Mouse (Mus musculus) hindbrain, embryonic 12.5 days (tissue): ENCODE results near the gene Hlcs. TPM values are rescaled to one million over a fixed set of nuclear protein-coding genes. Genes with fewer than 3 reads are reported as not detected.

Experiments
- ATAC-seq: fragments of 200-750 bp; cut with Nextera tagmentation; 2 replicates; pipeline ENCODE4 v1.8.0; 2017; ENCODE audit warnings: moderate TSS enrichment; ENCODE audit not compliant: low FRiP score
- H3K27ac ChIP-seq: fragments of 300-500 bp; sonication (generic); 2 replicates; pipeline ENCODE4 v1.5.1; 2016; ENCODE audit warnings: mild to moderate bottlenecking
- H3K27me3 ChIP-seq: fragments of 300-500 bp; sonication (generic); 2 replicates; pipeline ENCODE4 v1.6.1; 2016; ENCODE audit warnings: mild to moderate bottlenecking
- H3K36me3 ChIP-seq: fragments of 300-500 bp; sonication (generic); 2 replicates; pipeline ENCODE4 v1.6.1; 2016; ENCODE audit warnings: mild to moderate bottlenecking
- H3K4me1 ChIP-seq: fragments of 300-500 bp; sonication (generic); 2 replicates; pipeline ENCODE4 v1.6.1; 2016
- H3K4me2 ChIP-seq: fragments of 300-500 bp; sonication (generic); replicated peaks from 2 replicates; pipeline ENCODE4 v1.6.1; 2016; ENCODE audit warnings: mild to moderate bottlenecking
- H3K4me3 ChIP-seq: fragments of 300-500 bp; sonication (generic); 2 replicates; pipeline ENCODE4 v1.5.1; 2016; ENCODE audit warnings: mild to moderate bottlenecking
- H3K9ac ChIP-seq: fragments of 300-500 bp; sonication (generic); 2 replicates; pipeline ENCODE4 v1.6.1; 2016; ENCODE audit warnings: mild to moderate bottlenecking, moderate library complexity
- H3K9me3 ChIP-seq: fragments of 300-500 bp; sonication (generic); replicated peaks from 2 replicates; pipeline ENCODE4 v1.6.1; 2016; ENCODE audit warnings: mild to moderate bottlenecking
- WGBS: fragments of 180-500 bp; shearing (Covaris S2); methylation state at CpG from one replicate; pipeline ENCODE4 v1.1.7; 2016; 5-methylcytosine and 5-hydroxymethylcytosine counted together
- polyA plus RNA-seq: library from polyadenylated mRNA; unstranded; fragments of >200 nt; fragmentation: Nextera tagmentation; extraction: Ambion mirVana; gene quantifications from 2 replicates; pipeline ENCODE4 v1.2.1, GENCODE M21; 2016

Gene Hlcs
- polyA plus RNA-seq, 1 experiment from 2014 or later: 10.0 TPM

DNA sequence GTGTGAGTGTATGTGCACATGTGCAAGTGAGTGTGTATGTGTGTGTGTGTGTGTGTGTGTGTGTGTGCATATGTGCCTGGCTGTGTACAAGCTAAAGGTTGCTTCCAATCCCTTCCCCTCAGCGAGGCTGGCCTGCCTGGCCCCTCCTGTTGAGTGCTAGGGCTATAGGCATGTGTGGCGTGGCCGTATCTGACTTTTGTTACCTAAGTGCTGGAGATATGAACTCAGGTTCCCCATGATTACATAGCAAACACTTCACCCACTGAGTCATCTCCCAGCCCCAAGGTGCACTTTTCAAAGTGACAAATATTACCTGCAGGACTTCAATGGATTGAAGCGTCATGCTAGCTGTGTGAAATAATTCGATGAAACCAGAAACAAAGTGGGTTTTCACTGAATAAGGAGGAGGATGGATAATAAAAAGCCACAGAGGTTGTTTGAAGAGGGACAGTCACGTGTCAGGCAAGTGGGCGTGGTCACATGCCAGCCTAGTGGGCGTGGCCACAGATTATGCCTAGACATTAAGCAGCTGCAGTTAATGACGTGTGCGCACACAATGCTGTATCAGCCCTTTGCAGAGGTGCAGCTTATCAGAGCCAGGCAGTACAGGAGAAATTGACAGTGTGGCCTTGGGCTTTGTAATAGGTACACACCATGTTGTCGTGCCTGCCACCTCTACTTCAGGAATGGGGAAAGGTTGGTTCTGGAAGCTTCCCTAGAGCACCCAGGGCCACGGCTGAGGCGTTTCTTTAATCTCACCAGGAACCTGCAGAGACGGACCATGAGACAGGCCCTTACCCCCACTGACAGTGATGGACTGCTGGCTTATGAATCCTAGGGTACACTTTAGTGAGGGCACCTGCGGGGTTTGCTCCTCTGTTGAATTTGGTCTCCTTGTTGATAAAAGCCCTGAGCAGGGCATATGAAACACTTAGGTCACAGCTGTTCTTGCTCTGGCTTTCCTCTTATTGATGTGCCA lies 163.0 kb downstream of the Hlcs start:
- no peak overlapping the region for H3K27ac ChIP-seq
- H3K27me3 ChIP-seq: peaks cover 20% of the 10 kb centered on the region
- no peak overlapping the region for H3K4me3 ChIP-seq
- H3K4me2 ChIP-seq: no peak overlapping the region
- ATAC-seq: no peak
- H3K36me3 ChIP-seq: no peaks in the 10 kb centered on the region
- H3K9me3 ChIP-seq: no peaks in the 10 kb centered on the region
- H3K4me1 ChIP-seq: peaks cover 22% of the 10 kb centered on the region
- 77% methylated on average over 15 of the region's 15 CpGs for WGBS
- H3K9ac ChIP-seq: no peak overlapping the region

DNA sequence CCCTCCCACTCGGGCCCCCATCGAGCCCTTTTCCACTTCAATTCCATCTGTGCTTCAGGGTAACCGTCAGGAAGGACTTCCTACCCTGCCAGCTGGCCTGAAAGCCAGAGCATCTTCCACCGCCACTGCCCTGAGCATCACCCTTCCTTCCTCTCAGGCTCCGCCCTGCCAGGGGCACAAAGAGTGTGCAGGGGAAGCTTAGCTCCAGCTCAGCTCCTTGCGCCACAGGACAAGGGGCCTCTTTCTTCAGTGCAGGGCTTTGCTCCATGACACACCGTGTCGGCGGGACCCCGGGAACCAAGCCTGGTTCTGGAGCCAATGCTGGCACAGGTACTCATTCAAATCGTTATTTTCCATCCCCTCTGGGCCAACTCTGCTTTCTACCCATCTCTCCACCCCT lies 165.2 kb downstream of the Hlcs start:
- no peak overlapping the region for H3K27ac ChIP-seq
- ATAC-seq: 0 out of 2 replicates have a peak, but pooled peaks have one; percentile 49

GRCm38 (mm10) chr16:94143325-94143724 lies 170.0 kb downstream of the Hlcs start:
- 42% methylated on average over 10 of the region's 10 CpGs for WGBS
- H3K9ac ChIP-seq: no peak overlapping the region
- peaks cover 18% of the 10 kb centered on the region for H3K4me1 ChIP-seq
- H3K4me2 ChIP-seq: 0 out of 2 replicates have a peak overlapping the region, but pooled peaks have one; percentile 2
- no peak overlapping the region for H3K27ac ChIP-seq
- H3K36me3 ChIP-seq: no peaks in the 10 kb centered on the region
- ATAC-seq: no peak
- no peaks in the 10 kb centered on the region for H3K9me3 ChIP-seq
- peaks cover 6% of the 10 kb centered on the region; the same call in 1 of the 2 replicates for H3K27me3 ChIP-seq
- no peak overlapping the region for H3K4me3 ChIP-seq

More for the DNA sequence above, 165.2 kb downstream of the Hlcs start:
- Histone ChIP-seq H3K4me3 (no peak overlapping the region), H3K36me3 (no peaks in the 10 kb centered on the region), H3K4me2 (no peak overlapping the region; the same call in 1 of the 2 replicates), H3K27me3 (peaks cover 17% of the 10 kb centered on the region), H3K4me1 (peaks cover 19% of the 10 kb centered on the region), H3K9ac (no peak overlapping the region), H3K9me3 (no peaks in the 10 kb centered on the region)
- WGBS: 45% methylated on average over 11 of the region's 11 CpGs

- no peaks in the 10 kb centered on the region for H3K36me3 ChIP-seq
- ATAC-seq: no peak
- 77% methylated on average over 10 of the region's 10 CpGs for WGBS
- H3K4me2 ChIP-seq: no peak overlapping the region
- H3K4me1 ChIP-seq: peaks cover 13% of the 10 kb centered on the region
- no peak overlapping the region for H3K27ac ChIP-seq
- H3K9me3 ChIP-seq: no peaks in the 10 kb centered on the region
- no peak overlapping the region for H3K9ac ChIP-seq
- 0 out of 2 replicates have a peak, but pooled peaks cover 3% of the 10 kb centered on the region for H3K27me3 ChIP-seq
- H3K4me3 ChIP-seq: no peak overlapping the region
These were observed 172.6 kb downstream of the Hlcs start for GRCm38 (mm10) chr16:94140746-94141145.

DNA sequence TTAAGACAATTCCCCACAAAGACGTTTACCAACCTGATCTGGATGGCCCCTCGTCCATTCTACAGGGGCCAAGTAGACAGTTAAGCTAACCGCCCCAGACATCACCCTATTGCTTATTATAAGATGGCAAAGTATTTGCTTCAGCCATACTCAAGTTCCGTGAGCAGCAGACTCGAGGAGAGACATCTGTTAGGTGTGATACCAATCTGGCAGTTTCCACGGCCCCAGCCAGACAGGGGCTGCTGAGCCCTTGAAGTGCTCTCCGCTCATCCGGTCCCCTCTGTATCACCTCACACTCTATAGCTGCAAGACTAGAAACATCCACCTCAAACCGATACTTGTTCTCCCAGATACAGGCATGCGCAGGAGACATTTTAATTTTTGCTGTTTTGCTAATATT lies 179.2 kb downstream of the Hlcs start:
- no peak overlapping the region for H3K4me2 ChIP-seq
- no peak overlapping the region for H3K9ac ChIP-seq
- no peak for ATAC-seq
- 90% methylated on average over 10 of the region's 10 CpGs for WGBS
- no peaks in the 10 kb centered on the region for H3K36me3 ChIP-seq
- H3K4me3 ChIP-seq: no peak overlapping the region
- H3K27me3 ChIP-seq: peaks cover 5% of the 10 kb centered on the region; the same call in 1 of the 2 replicates
- H3K9me3 ChIP-seq: no peaks in the 10 kb centered on the region
- H3K27ac ChIP-seq: no peak overlapping the region
- no peaks in the 10 kb centered on the region for H3K4me1 ChIP-seq

DNA sequence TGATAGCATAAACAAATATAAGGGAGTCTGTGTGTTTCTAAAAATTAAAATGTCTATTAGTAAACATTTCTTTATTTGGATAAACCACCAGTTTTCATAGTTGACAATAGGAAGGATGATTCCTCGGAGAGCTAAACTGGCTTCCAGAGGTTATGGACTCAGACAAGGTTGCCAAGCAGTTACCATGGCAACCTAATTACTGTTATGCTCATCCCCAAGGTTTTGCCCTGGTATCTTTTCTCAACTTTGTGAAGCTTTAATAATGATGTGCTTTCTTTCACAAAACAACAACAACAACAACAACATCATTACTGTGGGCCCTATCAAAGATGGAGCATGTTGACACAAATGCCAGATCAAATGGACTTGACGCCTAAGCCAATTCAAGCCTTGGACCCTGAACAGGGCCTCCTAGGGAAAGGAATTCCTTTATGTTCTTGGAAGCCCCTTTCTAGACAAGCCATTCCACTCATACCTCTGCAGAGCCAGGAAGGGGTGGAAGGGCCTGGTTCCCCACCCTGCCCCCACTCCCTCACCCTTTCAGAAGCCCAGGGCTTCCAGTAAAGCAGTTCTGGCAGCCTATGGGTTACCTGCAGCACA lies 185.0 kb downstream of the Hlcs start:
- Histone ChIP-seq H3K27me3 (peaks cover 47% of the 10 kb centered on the region), H3K9ac (no peak overlapping the region)
- WGBS: 19% methylated on average over 2 of the region's 2 CpGs

GRCm38 (mm10) chr16:94126200-94126599 lies 187.2 kb downstream of the Hlcs start:
- H3K36me3 ChIP-seq: no peaks in the 10 kb centered on the region
- no peak overlapping the region for H3K4me3 ChIP-seq
- peak overlapping the region; percentile 91 for H3K4me2 ChIP-seq
- no peak for ATAC-seq
- H3K9me3 ChIP-seq: no peaks in the 10 kb centered on the region
- 29% methylated on average over 9 of the region's 9 CpGs for WGBS
- H3K4me1 ChIP-seq: peaks cover 15% of the 10 kb centered on the region
- no peak overlapping the region; the same call in 1 of the 2 replicates for H3K9ac ChIP-seq
- no peak overlapping the region for H3K27ac ChIP-seq
- H3K27me3 ChIP-seq: peaks cover 61% of the 10 kb centered on the region

More for the DNA sequence above, 185.0 kb downstream of the Hlcs start:
- Histone ChIP-seq H3K4me2 (no peak overlapping the region), H3K36me3 (no peaks in the 10 kb centered on the region), H3K4me1 (peaks cover 15% of the 10 kb centered on the region), H3K4me3 (no peak overlapping the region), H3K27ac (no peak overlapping the region), H3K9me3 (no peaks in the 10 kb centered on the region)
- ATAC-seq: no peak

GRCm38 (mm10) chr16:94125172-94125981 lies 188.0 kb downstream of the Hlcs start:
- Histone ChIP-seq H3K36me3 (no peaks in the 10 kb centered on the region), H3K9me3 (no peaks in the 10 kb centered on the region), H3K4me2 (peak overlapping the region; percentile 91), H3K27me3 (peaks cover 67% of the 10 kb centered on the region), H3K9ac (peak overlapping the region; percentile 73), H3K4me3 (peak overlapping the region; percentile 46), H3K4me1 (peaks cover 15% of the 10 kb centered on the region), H3K27ac (no peak overlapping the region)
- peak; percentile 60 for ATAC-seq
- 1% methylated on average over 80 of the region's 83 CpGs for WGBS

- WGBS: 82% methylated on average over 11 of the region's 11 CpGs
These were observed 190.1 kb downstream of the Hlcs start for GRCm38 (mm10) chr16:94123247-94123646.

DNA sequence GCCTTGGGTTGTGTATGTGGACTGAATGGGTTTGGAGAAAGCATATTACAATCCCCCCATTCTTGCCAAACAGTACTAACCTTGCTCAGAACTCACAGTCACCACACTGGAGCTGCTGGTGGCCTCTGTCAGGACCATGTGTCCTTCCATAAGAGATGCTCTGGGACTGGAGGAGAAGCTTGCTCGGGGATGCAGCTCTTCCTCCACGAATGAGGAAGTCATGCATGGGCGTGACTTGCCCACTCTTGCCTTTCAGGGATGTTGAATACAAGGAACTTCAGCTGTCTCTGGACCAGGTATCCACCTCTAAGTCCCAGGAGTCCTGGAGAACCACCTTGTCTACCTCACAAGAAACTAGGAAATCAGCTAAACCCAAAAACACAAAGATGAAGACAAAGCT lies 191.0 kb downstream of the Hlcs start:
- no peaks in the 10 kb centered on the region for H3K36me3 ChIP-seq
- peaks cover 15% of the 10 kb centered on the region for H3K4me1 ChIP-seq
- no peaks in the 10 kb centered on the region for H3K9me3 ChIP-seq
- no peak overlapping the region for H3K4me2 ChIP-seq
- peaks cover 80% of the 10 kb centered on the region for H3K27me3 ChIP-seq
- 77% methylated on average over 3 of the region's 3 CpGs for WGBS
- H3K27ac ChIP-seq: no peak overlapping the region
- H3K9ac ChIP-seq: no peak overlapping the region
- ATAC-seq: no peak
- no peak overlapping the region for H3K4me3 ChIP-seq

More at GRCm38 (mm10) chr16:94123247-94123646, 190.1 kb downstream of the Hlcs start:
- no peak overlapping the region for H3K4me2 ChIP-seq
- no peaks in the 10 kb centered on the region for H3K9me3 ChIP-seq
- no peaks in the 10 kb centered on the region for H3K36me3 ChIP-seq
- peaks cover 15% of the 10 kb centered on the region for H3K4me1 ChIP-seq
- ATAC-seq: no peak
- no peak overlapping the region for H3K4me3 ChIP-seq
- no peak overlapping the region for H3K27ac ChIP-seq
- H3K27me3 ChIP-seq: peaks cover 80% of the 10 kb centered on the region
- no peak overlapping the region for H3K9ac ChIP-seq

GRCm38 (mm10) chr16:94118394-94118793 lies 195.0 kb downstream of the Hlcs start:
- H3K27me3 ChIP-seq: peaks cover 51% of the 10 kb centered on the region

GRCm38 (mm10) chr16:94117333-94117732 lies 196.0 kb downstream of the Hlcs start:
- H3K27me3 ChIP-seq: peaks cover 44% of the 10 kb centered on the region
- H3K4me3 ChIP-seq: no peak overlapping the region
- no peak overlapping the region for H3K4me2 ChIP-seq
- H3K9ac ChIP-seq: no peak overlapping the region
- ATAC-seq: no peak
- no peaks in the 10 kb centered on the region for H3K4me1 ChIP-seq
- H3K36me3 ChIP-seq: no peaks in the 10 kb centered on the region
- H3K9me3 ChIP-seq: no peaks in the 10 kb centered on the region
- WGBS: 58% methylated on average over 6 of the region's 6 CpGs
- H3K27ac ChIP-seq: no peak overlapping the region

More at GRCm38 (mm10) chr16:94118394-94118793, 195.0 kb downstream of the Hlcs start:
- ATAC-seq: no peak
- Histone ChIP-seq H3K4me3 (no peak overlapping the region), H3K4me2 (no peak overlapping the region), H3K4me1 (no peaks in the 10 kb centered on the region), H3K9me3 (no peaks in the 10 kb centered on the region), H3K36me3 (no peaks in the 10 kb centered on the region), H3K9ac (no peak overlapping the region), H3K27ac (no peak overlapping the region)
- WGBS: 89% methylated on average over 1 of the region's 1 CpGs
